Mouse (Mus musculus) midbrain, embryonic 13.5 days (tissue): ENCODE results near the gene Slc25a35. TPM values are rescaled to one million over a fixed set of nuclear protein-coding genes. Genes with fewer than 3 reads are reported as not detected.
"Not testable (repeated sequence)": the region's sequence is repeated elsewhere in the genome, so short reads cannot be mapped to it uniquely, and the experiment has no call there.

ENCODE experiments used
- ATAC-seq: fragments of 200-750 bp; cut with Nextera tagmentation; 2 replicates; pipeline ENCODE4 v1.8.0; 2017; ENCODE audit warnings: mild to moderate bottlenecking, moderate TSS enrichment, moderate library complexity
- H3K27ac ChIP-seq: fragments of 300-500 bp; sonication (generic); 2 replicates; pipeline ENCODE4 v1.5.1; 2015; ENCODE audit warnings: inconsistent platforms, mild to moderate bottlenecking, moderate library complexity
- H3K27me3 ChIP-seq: fragments of 300-500 bp; sonication (generic); 2 replicates; pipeline ENCODE4 v1.6.1; 2015; ENCODE audit warnings: mild to moderate bottlenecking, inconsistent platforms
- H3K36me3 ChIP-seq: fragments of 300-500 bp; sonication (generic); 2 replicates; pipeline ENCODE4 v1.6.1; 2015; ENCODE audit warnings: mild to moderate bottlenecking, inconsistent platforms
- H3K4me1 ChIP-seq: fragments of 300-500 bp; sonication (generic); replicated peaks from 2 replicates; pipeline ENCODE4 v1.6.1; 2015; ENCODE audit warnings: inconsistent platforms
- H3K4me2 ChIP-seq: fragments of 300-500 bp; sonication (generic); replicated peaks from 2 replicates; pipeline ENCODE4 v1.6.1; 2015; ENCODE audit warnings: moderate library complexity, mild to moderate bottlenecking, inconsistent platforms
- H3K4me3 ChIP-seq: fragments of 300-500 bp; sonication (generic); replicated peaks from 2 replicates; pipeline ENCODE4 v1.5.1; 2015; ENCODE audit warnings: mild to moderate bottlenecking, inconsistent platforms
- H3K9ac ChIP-seq: fragments of 300-500 bp; sonication (generic); replicated peaks from 2 replicates; pipeline ENCODE4 v1.6.1; 2015; ENCODE audit warnings: mild to moderate bottlenecking, inconsistent platforms
- H3K9me3 ChIP-seq: fragments of 300-500 bp; sonication (generic); 2 replicates; pipeline ENCODE4 v1.6.1; 2016; ENCODE audit warnings: mild to moderate bottlenecking, inconsistent platforms
- WGBS: fragments of 180-500 bp; shearing (Covaris S2); methylation state at CpG from one replicate; pipeline ENCODE4 v1.1.7; 2015; 5-methylcytosine and 5-hydroxymethylcytosine counted together
- polyA plus RNA-seq: library from polyadenylated mRNA; unstranded; fragments of >200 nt; fragmentation: Nextera tagmentation; extraction: Ambion mirVana; gene quantifications from 2 replicates; pipeline ENCODE4 v1.2.1, GENCODE M21; 2015

Gene Slc25a35
- polyA plus RNA-seq, 1 experiment from 2014 or later = 1.2 TPM

DNA sequence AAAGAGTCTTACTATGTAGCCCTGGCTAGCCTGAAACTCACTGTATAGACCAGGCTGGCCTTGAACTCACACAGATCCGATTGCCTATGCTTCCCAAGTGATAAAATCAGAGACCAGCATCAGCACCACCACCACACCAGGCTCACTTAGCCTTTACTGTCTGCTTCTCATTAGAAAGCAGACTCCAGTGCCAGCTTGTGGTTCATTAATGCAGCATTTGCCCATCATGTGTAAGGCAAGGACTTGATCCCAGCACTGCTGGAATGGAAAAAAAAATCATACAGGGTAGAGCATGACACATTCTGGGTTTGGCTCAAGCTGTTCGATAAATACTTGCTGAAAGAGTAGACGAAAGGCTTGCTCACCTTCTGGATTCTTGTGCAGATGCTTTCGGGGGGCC, 21.9 kb upstream of the Slc25a35 start:
- 0 out of 2 replicates have a peak, but pooled peaks cover 8% of the 10 kb centered on the region for H3K4me1 ChIP-seq
- H3K9ac ChIP-seq = no peak overlapping the region
- 93% methylated on average over 4 of the region's 4 CpGs for WGBS
- no peak for ATAC-seq
- H3K4me2 ChIP-seq = peak overlapping the region; percentile 50
- no peaks in the 10 kb centered on the region for H3K36me3 ChIP-seq
- peaks cover 18% of the 10 kb centered on the region; the same call in 1 of the 2 replicates for H3K27me3 ChIP-seq
- H3K4me3 ChIP-seq = peak overlapping the region; percentile 41
- no peaks in the 10 kb centered on the region for H3K9me3 ChIP-seq
- no peak overlapping the region for H3K27ac ChIP-seq

DNA sequence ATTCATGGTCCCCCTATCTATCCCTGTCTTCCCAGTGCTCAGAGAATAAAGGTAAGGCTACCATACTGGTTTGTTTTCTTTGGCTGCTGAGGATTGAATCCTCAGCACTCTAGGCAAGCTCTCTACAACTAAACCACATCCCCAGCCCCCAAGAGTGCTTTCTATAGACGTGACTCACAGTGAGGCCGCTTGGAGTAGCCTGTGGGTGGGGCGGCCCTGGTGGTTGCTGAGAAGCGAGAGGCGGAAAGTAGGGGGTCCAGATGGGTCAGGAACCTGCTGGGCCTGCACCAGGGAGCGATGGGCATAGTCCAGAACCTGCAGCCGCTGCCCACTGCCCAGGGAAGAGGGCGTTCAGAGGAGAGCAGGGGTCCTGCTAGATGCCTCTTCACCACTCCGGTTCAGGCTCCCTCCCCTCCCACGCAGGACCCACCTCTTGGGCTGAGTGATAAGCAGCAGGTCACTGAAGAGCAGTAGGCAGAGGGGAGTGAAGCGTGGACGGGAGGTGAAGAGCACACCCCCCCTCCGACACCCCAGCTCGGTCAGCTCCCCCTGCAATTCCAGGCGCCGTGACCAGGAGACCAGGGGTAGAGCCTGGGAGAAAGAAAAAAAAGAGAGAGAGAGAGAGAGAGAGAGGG, 21.0 kb upstream of the Slc25a35 start:
- peaks cover 27% of the 10 kb centered on the region for H3K27me3 ChIP-seq
- no peaks in the 10 kb centered on the region for H3K9me3 ChIP-seq
- 13% methylated on average over 16 of the region's 16 CpGs for WGBS
- peak overlapping the region; percentile 41 for H3K4me3 ChIP-seq
- peak; percentile 75 for ATAC-seq
- H3K27ac ChIP-seq = peak overlapping the region; percentile 74
- H3K36me3 ChIP-seq = no peaks in the 10 kb centered on the region
- peak overlapping the region; percentile 50 for H3K4me2 ChIP-seq
- H3K9ac ChIP-seq = peak overlapping the region; percentile 57
- 0 out of 2 replicates have a peak, but pooled peaks cover 8% of the 10 kb centered on the region for H3K4me1 ChIP-seq

DNA sequence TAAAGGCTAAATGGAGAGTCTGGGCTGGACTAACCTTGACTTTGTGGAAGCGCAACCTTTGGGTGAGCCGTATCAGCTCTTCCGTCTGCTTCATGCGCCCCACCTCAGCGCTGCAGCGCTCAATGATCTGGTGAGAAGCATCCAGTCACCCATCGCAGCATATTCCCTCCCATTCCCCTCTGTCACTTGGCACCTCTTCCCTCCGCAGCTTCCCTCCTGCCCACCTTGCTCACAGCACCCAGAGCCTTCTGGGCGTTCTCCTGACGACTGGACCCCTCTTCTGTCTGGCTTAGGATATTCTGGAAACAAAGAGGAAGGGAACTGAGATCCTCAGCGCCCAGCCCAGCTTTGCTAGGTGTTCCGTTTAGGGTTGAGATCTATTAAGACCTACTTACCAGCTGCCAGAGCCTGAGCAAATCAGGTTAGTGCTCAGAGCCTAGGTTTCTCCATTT, 20.4 kb upstream of the Slc25a35 start:
- Histone ChIP-seq H3K9me3 (no peaks in the 10 kb centered on the region), H3K9ac (peak overlapping the region; percentile 15), H3K27ac (peak overlapping the region; percentile 74), H3K4me1 (0 out of 2 replicates have a peak, but pooled peaks cover 8% of the 10 kb centered on the region), H3K27me3 (peaks cover 29% of the 10 kb centered on the region), H3K4me3 (peak overlapping the region; percentile 41), H3K4me2 (peak overlapping the region; percentile 50), H3K36me3 (no peaks in the 10 kb centered on the region)
- 6% methylated on average over 12 of the region's 12 CpGs for WGBS
- peak; percentile 89 for ATAC-seq

DNA sequence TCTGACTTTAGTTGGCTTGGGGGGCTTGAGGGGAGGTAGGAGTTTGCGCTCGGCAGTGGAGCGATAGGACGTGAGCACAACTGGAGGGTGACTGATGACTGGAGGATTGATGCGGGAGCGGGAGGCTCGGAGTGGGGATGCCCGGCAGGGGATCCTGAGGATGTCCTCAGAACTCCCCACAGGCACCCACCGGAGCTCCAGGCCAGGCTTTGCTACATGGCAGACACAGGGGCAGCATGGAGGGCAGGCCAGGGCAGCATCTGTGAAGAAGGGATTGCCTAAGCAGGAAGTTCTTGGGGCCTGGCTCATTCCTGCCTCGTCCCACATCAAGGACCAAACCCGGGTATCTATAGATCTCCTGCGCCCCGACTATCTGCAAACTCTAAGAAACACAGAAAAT, 14.0 kb upstream of the Slc25a35 start:
- Histone ChIP-seq H3K9me3 (no peaks in the 10 kb centered on the region), H3K4me2 (peak overlapping the region; percentile 62; the same call in 1 of the 2 replicates), H3K4me3 (peak overlapping the region; percentile 36), H3K4me1 (peaks cover 10% of the 10 kb centered on the region), H3K27me3 (peaks cover 67% of the 10 kb centered on the region), H3K36me3 (no peaks in the 10 kb centered on the region), H3K27ac (no peak overlapping the region), H3K9ac (no peak overlapping the region)
- no peak for ATAC-seq
- WGBS = 6% methylated on average over 13 of the region's 13 CpGs

DNA sequence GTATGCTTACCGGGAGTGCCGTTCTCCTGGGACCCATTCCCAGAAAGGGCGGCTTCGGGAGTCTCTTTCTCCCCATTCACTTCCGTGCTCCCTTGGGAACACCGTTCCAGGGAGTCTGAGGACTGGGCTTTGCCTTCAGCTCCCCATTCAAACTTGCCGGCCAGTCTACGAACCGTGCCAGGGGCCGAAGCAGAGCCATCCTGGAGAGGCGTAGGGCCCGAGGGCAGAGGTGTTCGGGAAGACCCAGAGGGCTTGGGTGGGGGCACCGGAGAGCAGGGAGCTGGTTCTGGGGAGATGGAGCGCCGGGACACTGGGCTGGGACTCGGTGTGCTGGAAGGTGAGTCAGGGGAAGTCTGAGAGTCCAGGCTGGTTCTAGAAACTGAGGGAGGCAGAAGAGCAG, 13.5 kb upstream of the Slc25a35 start:
- no peak for ATAC-seq
- Histone ChIP-seq H3K4me2 (peak overlapping the region; percentile 62), H3K4me1 (peaks cover 10% of the 10 kb centered on the region), H3K27me3 (peaks cover 67% of the 10 kb centered on the region), H3K27ac (no peak overlapping the region), H3K36me3 (no peaks in the 10 kb centered on the region), H3K9me3 (no peaks in the 10 kb centered on the region), H3K4me3 (peak overlapping the region; percentile 36), H3K9ac (peak overlapping the region; percentile 63)
- WGBS = 2% methylated on average over 17 of the region's 17 CpGs

DNA sequence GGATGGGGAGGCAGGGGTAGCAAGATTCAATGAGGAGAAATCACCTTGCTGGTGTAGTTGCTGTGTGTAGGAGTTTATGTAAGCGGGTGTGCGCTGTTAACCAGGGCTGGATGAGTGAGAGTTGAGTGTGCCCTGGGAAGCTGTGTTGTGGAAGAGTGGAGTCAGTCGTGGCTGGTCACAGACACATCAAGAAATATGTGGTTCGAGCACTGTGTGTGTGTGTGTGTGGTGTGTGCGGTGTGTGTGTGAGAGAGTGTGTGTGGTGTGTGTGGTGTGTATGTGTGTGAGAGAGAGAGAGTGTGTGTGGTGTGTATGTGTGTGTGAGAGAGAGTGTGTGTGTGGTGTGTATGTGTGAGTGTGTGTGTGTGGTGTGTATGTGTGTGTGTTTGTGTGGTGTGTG, 12.5 kb upstream of the Slc25a35 start:
- Histone ChIP-seq H3K9me3 (no peaks in the 10 kb centered on the region), H3K4me3 (peak overlapping the region; percentile 36; the same call in 1 of the 2 replicates), H3K27me3 (peaks cover 67% of the 10 kb centered on the region), H3K4me1 (peaks cover 10% of the 10 kb centered on the region), H3K9ac (no peak overlapping the region), H3K4me2 (peak overlapping the region; percentile 62), H3K27ac (no peak overlapping the region), H3K36me3 (no peaks in the 10 kb centered on the region)
- ATAC-seq = no peak
- WGBS = 70% methylated on average over 5 of the region's 5 CpGs

DNA sequence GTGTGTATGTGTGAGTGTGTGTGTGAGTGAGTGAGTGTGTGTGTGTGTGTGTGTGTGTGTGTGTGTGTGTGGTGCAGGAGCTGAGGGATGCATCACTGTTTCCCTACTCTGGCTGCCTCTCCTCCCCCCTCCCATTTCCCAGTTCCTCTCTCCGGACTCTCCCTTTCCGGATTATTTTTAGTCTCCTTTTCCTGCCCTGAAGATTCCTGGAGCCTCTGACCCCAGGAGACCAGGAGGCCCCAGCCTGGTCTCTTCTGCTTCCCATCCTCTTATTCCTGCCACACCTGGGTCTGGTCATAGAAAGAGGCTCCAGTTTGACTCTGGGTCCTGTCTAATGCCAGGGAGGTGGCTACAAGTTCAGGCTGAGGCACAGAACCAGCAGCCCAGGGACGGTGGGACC, 11.8 kb upstream of the Slc25a35 start:
- H3K27ac ChIP-seq = no peak overlapping the region
- no peak overlapping the region for H3K9ac ChIP-seq
- peaks cover 64% of the 10 kb centered on the region for H3K27me3 ChIP-seq
- peaks cover 10% of the 10 kb centered on the region for H3K4me1 ChIP-seq
- no peaks in the 10 kb centered on the region for H3K9me3 ChIP-seq
- H3K36me3 ChIP-seq = no peaks in the 10 kb centered on the region
- ATAC-seq = no peak
- H3K4me3 ChIP-seq = no peak overlapping the region
- 52% methylated on average over 3 of the region's 3 CpGs for WGBS
- H3K4me2 ChIP-seq = no peak overlapping the region

DNA sequence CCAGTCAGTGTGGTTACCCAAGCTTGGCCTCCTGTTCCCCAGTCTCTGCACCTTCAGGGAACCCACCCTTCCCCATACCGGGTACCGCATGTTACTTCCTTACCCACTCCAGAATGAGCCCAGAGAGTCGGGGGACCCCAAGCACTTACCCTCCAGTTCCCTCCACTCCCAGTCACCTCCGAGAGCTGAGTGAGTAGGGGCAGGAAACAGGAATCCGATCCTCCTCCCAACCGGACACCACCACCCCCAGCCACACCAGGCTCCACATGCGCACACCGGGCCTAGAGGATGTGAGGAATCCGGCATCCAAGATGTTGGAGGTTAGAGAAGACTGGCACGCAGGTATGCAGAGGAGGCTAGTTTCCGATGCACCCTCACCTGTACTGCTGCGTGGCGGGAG, 11.2 kb upstream of the Slc25a35 start:
- no peak overlapping the region for H3K27ac ChIP-seq
- 32% methylated on average over 13 of the region's 13 CpGs for WGBS
- H3K27me3 ChIP-seq = peaks cover 58% of the 10 kb centered on the region
- no peak overlapping the region for H3K4me3 ChIP-seq
- no peaks in the 10 kb centered on the region for H3K9me3 ChIP-seq
- no peak overlapping the region for H3K9ac ChIP-seq
- H3K36me3 ChIP-seq = no peaks in the 10 kb centered on the region
- peaks cover 10% of the 10 kb centered on the region for H3K4me1 ChIP-seq
- no peak for ATAC-seq
- no peak overlapping the region for H3K4me2 ChIP-seq

DNA sequence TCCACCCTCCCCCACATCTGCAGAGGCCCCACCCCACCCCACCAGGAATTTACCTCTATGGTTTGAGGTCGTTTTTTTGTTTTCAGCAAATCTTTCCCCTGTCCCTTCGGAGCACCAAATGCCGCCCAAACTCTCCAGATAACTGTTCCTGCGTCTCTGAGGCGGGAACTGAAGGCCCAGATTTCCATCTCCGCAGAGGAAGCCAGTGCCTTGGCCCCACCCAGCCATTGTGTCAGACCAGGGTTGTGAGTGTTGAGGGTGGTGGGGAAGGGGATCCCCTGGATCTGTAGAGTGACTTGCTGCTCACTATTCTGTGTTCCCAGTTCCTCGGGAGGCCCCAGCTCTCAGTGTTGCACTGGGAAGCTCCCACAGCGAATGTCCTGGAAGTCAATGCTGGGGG, 10.6 kb upstream of the Slc25a35 start, which contains the start of gene Arhgef15:
Gene Arhgef15 (minus strand): TSS at position 173 of the 400 bp plus-strand sequence.
- WGBS = 35% methylated on average over 8 of the region's 8 CpGs
- H3K9ac ChIP-seq = no peak within 1 kb of the TSS
- H3K4me1 ChIP-seq = peaks cover 10% of the 10 kb centered on the region
- H3K4me3 ChIP-seq = no peak within 1 kb of the TSS
- H3K4me2 ChIP-seq = no peak within 1 kb of the TSS
- no peaks in the 10 kb centered on the region for H3K36me3 ChIP-seq
- no peak for ATAC-seq
- no peak within 1 kb of the TSS for H3K27ac ChIP-seq
- H3K9me3 ChIP-seq = no peaks in the 10 kb centered on the region
- H3K27me3 ChIP-seq = peaks cover 53% of the 10 kb centered on the region

DNA sequence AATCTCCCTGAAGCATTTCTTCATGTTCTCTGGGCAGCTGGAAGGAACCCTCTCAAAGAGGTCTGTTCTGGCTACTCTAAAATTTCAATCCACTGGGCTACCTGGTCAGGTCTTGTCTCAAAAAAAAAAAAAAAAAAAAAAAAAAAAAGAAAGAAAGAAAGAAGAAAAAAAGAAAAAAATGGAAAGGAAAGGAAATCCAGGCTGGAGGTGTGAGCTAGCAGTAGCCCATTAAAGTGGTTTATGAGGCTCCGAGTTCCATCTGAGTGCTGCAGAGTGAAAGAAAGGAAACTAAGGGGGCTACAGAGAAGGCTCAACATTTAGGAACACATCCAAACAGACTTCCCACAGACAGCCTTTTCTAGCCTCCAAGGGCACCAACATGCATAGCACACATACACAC, 10.0 kb upstream of the Slc25a35 start:
- H3K9me3 ChIP-seq = no peaks in the 10 kb centered on the region
- ATAC-seq = no peak
- H3K4me2 ChIP-seq = no peak overlapping the region
- H3K27ac ChIP-seq = no peak overlapping the region
- peaks cover 10% of the 10 kb centered on the region for H3K4me1 ChIP-seq
- H3K4me3 ChIP-seq = no peak overlapping the region
- H3K27me3 ChIP-seq = peaks cover 53% of the 10 kb centered on the region
- no peaks in the 10 kb centered on the region for H3K36me3 ChIP-seq
- no peak overlapping the region for H3K9ac ChIP-seq
- WGBS = 91% methylated on average over 1 of the region's 1 CpGs

DNA sequence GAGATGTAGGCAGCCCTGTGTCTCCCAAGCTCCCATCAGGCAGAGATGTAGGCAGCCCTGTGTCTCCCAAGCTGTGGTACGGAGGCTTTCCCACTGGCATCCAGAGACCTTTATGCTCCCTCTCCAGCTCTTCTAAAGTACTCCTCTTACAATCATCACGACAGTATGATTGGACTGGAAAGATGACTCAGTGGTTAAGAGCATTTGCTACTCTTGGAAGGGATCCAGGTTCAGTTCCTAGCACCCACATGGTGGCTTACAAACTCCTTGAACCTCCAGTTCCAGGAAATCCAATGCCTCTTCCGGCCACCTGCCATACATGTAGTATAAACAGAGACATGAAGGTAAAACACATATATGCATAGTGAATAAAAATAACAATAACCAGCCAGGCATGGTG, 6.3 kb upstream of the Slc25a35 start:
- WGBS = 86% methylated on average over 3 of the region's 3 CpGs

DNA sequence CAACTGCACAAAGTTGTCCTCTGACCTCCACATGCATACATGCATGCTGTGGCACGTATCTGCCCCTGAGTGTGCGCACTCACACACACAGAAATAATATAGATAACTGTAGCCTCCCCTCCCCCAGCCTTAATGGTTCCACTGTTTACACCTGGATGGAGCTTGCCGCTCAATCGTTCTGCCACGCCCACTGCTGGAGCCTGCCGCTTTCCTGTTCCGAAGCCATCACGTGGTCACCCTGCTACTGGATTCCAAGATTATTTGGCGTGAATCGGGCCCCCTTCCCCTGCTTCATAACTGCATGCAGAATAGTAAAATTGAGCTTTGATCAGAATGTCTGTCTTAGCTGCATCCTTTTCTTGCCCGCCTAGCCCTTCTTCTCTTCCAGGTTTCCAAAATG, 5.8 kb upstream of the Slc25a35 start:
- not testable (repeated sequence) for H3K4me2 ChIP-seq, H3K27ac ChIP-seq, H3K4me1 ChIP-seq, H3K9ac ChIP-seq, ATAC-seq, H3K4me3 ChIP-seq, H3K36me3 ChIP-seq, H3K9me3 ChIP-seq
- WGBS = 28% methylated on average over 11 of the region's 11 CpGs
- H3K27me3 ChIP-seq = peaks cover 15% of the 10 kb centered on the region

More for the DNA sequence above, 6.3 kb upstream of the Slc25a35 start:
- ATAC-seq = no peak
- H3K9me3 ChIP-seq = no peaks in the 10 kb centered on the region
- H3K27ac ChIP-seq = no peak overlapping the region
- H3K4me2 ChIP-seq = no peak overlapping the region
- no peaks in the 10 kb centered on the region for H3K36me3 ChIP-seq
- H3K9ac ChIP-seq = no peak overlapping the region
- H3K27me3 ChIP-seq = peaks cover 20% of the 10 kb centered on the region
- no peak overlapping the region for H3K4me3 ChIP-seq
- no peaks in the 10 kb centered on the region for H3K4me1 ChIP-seq

DNA sequence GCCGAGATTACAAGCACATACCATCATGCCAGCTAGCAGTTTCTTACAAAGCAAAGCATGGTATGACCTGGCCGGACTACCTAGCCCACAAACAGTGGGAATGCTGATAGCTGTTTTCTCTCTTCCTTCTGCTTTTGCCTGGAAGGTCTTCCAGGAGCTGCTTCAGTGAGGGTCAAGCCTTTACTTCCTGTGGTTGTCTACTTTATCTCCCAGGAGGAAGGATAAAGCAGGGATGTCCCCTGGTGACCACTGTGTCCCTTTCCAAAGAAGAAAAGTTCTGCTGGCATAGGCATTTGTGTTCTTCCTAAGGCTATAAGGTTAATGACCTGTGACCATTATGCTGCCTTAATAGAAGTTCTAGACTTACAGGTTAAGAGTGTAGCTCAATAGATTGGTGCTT, 4.5 kb upstream of the Slc25a35 start:
- H3K4me2 ChIP-seq = no peak overlapping the region
- no peaks in the 10 kb centered on the region for H3K9me3 ChIP-seq
- no peak overlapping the region for H3K27ac ChIP-seq
- H3K9ac ChIP-seq = no peak overlapping the region
- H3K36me3 ChIP-seq = no peaks in the 10 kb centered on the region
- peaks cover 5% of the 10 kb centered on the region for H3K27me3 ChIP-seq
- H3K4me1 ChIP-seq = peaks cover 10% of the 10 kb centered on the region
- no peak for ATAC-seq
- WGBS = 83% methylated on average over 2 of the region's 2 CpGs
- no peak overlapping the region for H3K4me3 ChIP-seq
